Comparison of ENCODE assay signal across 26 mouse cellular contexts in the genomic region with DNA sequence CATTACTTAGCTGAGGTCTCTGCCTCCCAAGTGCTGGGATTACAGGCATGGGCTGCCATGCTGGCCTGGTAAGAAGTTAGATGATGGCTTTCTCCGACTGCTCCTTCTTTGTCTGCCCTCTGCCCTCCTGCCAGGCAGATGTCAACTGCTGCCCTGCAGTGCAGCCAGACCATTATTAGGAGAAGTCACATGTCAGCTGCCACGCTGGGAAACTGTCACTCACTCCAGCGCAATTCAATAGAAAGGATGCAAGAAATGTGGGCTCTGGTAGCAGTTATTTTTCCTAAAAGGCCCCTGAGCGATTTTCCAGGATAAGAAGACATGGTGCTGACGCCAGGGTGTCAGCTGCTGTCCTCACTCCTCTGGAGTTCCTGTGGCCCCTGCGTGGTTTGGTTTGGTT.
"Had no signal": no experiment of that assay in that cellular context is flagged by ENCODE, and none has a peak within 500 bp of the region (broad histone marks: within the 10 kb centered on the region; RNA-seq: fewer than 3 reads in every experiment).

No protein-coding gene starts in this region.

- H3K27me3 ChIP-seq: heart, embryonic 13.5 days; heart, embryonic 15.5 days; kidney, embryonic 15.5 days; limb, embryonic 13.5 days; limb, embryonic 15.5 days; liver, embryonic 12.5 days had no signal

- DNase-seq: gastrocnemius, adult 2 months; gastrocnemius, postnatal 10 days; gastrocnemius, postnatal 25 days; heart, adult 18-20 months; heart, postnatal 14 days; heart, postnatal 36 days; kidney, adult 11 months; kidney, adult 2 months; kidney, adult 9 months; kidney, postnatal 14 days; kidney, postnatal 36 days; layer of hippocampus, adult 9-11 months; layer of hippocampus, postnatal 36 days; left cerebral cortex, postnatal 4 days had no signal

- H3K9me3 ChIP-seq: heart, embryonic 13.5 days; heart, embryonic 15.5 days; kidney, embryonic 15.5 days; limb, embryonic 13.5 days; limb, embryonic 15.5 days; liver, embryonic 12.5 days had no signal

- H3K4me3 ChIP-seq: gastrocnemius, adult 2 months; heart, embryonic 13.5 days; heart, embryonic 15.5 days; kidney, embryonic 15.5 days; limb, embryonic 13.5 days; limb, embryonic 15.5 days; liver, embryonic 12.5 days had no signal

- ATAC-seq: hindbrain, embryonic 16.5 days; intestine, embryonic 16.5 days; liver, embryonic 12.5 days had no signal

- H3K4me1 ChIP-seq: heart, embryonic 13.5 days; heart, embryonic 15.5 days; kidney, embryonic 15.5 days; limb, embryonic 13.5 days; limb, embryonic 15.5 days; liver, embryonic 12.5 days had no signal

- H3K27ac ChIP-seq: gastrocnemius, adult 2 months; heart, embryonic 13.5 days; heart, embryonic 15.5 days; hindbrain, embryonic 14.5 days; kidney, embryonic 15.5 days; kidney, postnatal 0 days; limb, embryonic 13.5 days; limb, embryonic 15.5 days; liver, embryonic 12.5 days; liver, embryonic 14.5 days had no signal

- H3K4me2 ChIP-seq: heart, embryonic 11.5 days; heart, embryonic 13.5 days; heart, embryonic 15.5 days; hindbrain, embryonic 14.5 days; kidney, embryonic 15.5 days; limb, embryonic 13.5 days; limb, embryonic 15.5 days; liver, embryonic 12.5 days had no signal

- H3K9ac ChIP-seq: heart, embryonic 13.5 days; heart, embryonic 15.5 days; hindbrain, embryonic 14.5 days; kidney, embryonic 15.5 days; limb, embryonic 13.5 days; limb, embryonic 15.5 days; liver, embryonic 12.5 days; liver, embryonic 14.5 days had no signal
